Mouse (Mus musculus) MEL (cell line): ENCODE results near the gene Trappc3l.

ENCODE experiments used
- CTCF ChIP-seq, 3 experiments: IDR thresholded peaks in 2 of 3; conservative IDR thresholded peaks in 1 of 3; 2 replicates each; pipeline ENCODE4 v1.5.1; 2011 to 2012; ENCODE audit warnings: low read length in 3 of 3, low read depth in 2 of 3, mild to moderate bottlenecking in 2 of 3, improper control_type of control experiment in 1 of 3, inconsistent platforms in 1 of 3, mixed read lengths in 1 of 3, moderate library complexity in 1 of 3; ENCODE audit not compliant: control insufficient read depth in 1 of 3, insufficient read depth in 1 of 3, poor library complexity in 1 of 3, severe bottlenecking in 1 of 3
- EP300 ChIP-seq, 2 experiments: IDR thresholded peaks; 2 replicates each; pipeline ENCODE4 v1.6.1; 2011; ENCODE audit warnings: improper control_type of control experiment in 2 of 2, low read length in 2 of 2, low read depth in 1 of 2, mild to moderate bottlenecking in 1 of 2
- JUND ChIP-seq: IDR thresholded peaks from 2 replicates; pipeline ENCODE4 v1.6.1; 2011; ENCODE audit warnings: low read depth, mild to moderate bottlenecking, improper control_type of control experiment, low read length
- ZMIZ1 ChIP-seq: IDR thresholded peaks from 2 replicates; pipeline ENCODE4 v1.6.1; 2012; ENCODE audit warnings: low read depth, mild to moderate bottlenecking, inconsistent platforms, low read length, improper control_type of control experiment, moderate library complexity

DNA sequence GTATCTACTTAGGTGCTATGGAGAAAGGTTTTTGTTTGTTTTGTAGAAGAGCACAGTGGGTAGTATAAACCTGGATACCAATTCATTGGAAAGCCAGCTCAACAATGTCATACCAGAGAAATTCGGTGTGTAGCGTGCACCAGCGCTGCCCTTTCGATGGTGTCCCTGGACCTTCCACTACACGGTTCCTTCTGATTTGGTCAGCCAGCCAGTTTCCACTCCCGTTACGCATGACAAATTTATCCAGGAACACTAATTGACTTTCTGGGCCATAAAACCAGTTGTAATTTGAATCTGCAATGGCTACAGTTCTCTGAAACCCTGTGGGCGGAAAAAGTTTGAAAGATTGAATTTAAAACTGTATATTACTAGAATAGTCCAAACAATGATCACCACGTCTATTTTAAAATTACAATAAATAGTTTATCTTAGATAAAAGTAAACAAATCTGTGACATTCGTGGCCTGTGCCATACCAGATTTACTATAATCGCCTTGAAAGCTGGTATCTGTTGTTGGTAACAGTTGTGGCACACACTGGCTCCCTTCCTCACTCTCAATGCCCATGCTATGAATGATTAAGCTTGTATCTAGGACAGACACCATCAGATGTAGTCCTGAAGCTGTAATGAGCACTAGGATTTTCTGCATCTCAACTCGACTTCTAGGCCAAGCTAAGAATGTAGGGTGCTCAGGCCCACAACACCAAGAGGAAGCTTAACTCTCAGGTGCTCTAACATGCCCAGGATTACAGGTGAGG, 118.6 kb downstream of the Trappc3l start:
- TF ChIP-seq JUND (no peak), CTCF (IDR thresholded peaks at IDR 0.05 in 2 of 3, conservative IDR thresholded peaks at IDR 0.05 in 1 of 3; ENCODE audit: control insufficient read depth in 1 of 3, insufficient read depth in 1 of 3, low read depth in 2 of 3, low read length in 3 of 3, poor library complexity in 1 of 3, severe bottlenecking in 1 of 3) (no peak), EP300 (IDR thresholded peaks at IDR 0.05; ENCODE audit: low read depth in 1 of 2, low read length in 2 of 2) (no peak), ZMIZ1 (no peak)
